Mouse (Mus musculus): ENCODE measurements around the gene Gm38119.

The Gm38119 gene

GRCm38 (mm10) chr3:92738996-92739395 lies at the start of gene Gm38119:
Gene Gm38119 (minus strand): TSS chr3:92739096.
- 75% methylated on average over 1 of the region's 1 CpGs for WGBS

- 82% methylated on average over 1 of the region's 1 CpGs for WGBS
Measured at GRCm38 (mm10) chr3:92778799-92779198, 39.9 kb upstream of the Gm38119 start, which contains the start of gene Lce1i. Gene Lce1i (minus strand): TSS chr3:92778899.

GRCm38 (mm10) chr3:92771573-92771972 lies 32.7 kb upstream of the Gm38119 start:
- 27% methylated on average over 3 of the region's 3 CpGs for WGBS

GRCm38 (mm10) chr3:92764965-92765364 lies 26.1 kb upstream of the Gm38119 start, which contains the start of gene Lce1h:
Gene Lce1h (minus strand): TSS chr3:92765065.
- WGBS = 97% methylated on average over 1 of the region's 1 CpGs

GRCm38 (mm10) chr3:92753197-92753596 lies 14.3 kb upstream of the Gm38119 start:
- WGBS = 43% methylated on average over 3 of the region's 3 CpGs

GRCm38 (mm10) chr3:92752238-92752637 lies 13.3 kb upstream of the Gm38119 start, which contains the start of gene Lce1g:
Gene Lce1g (minus strand): TSS chr3:92752338.
- WGBS = 79% methylated on average over 1 of the region's 1 CpGs

- WGBS = 91% methylated on average over 5 of the region's 5 CpGs
Measured at GRCm38 (mm10) chr3:92722631-92723030, 16.3 kb downstream of the Gm38119 start.

GRCm38 (mm10) chr3:92720250-92720649 lies 18.6 kb downstream of the Gm38119 start, which contains the start of gene Lce1f:
Gene Lce1f (minus strand): TSS chr3:92720350.
- 71% methylated on average over 3 of the region's 3 CpGs for WGBS

- WGBS = 87% methylated on average over 2 of the region's 2 CpGs
Measured at GRCm38 (mm10) chr3:92708974-92709373, 29.9 kb downstream of the Gm38119 start, which contains the start of gene Lce1e. Gene Lce1e (minus strand): TSS chr3:92709074.

GRCm38 (mm10) chr3:92694613-92695012 lies 44.3 kb downstream of the Gm38119 start:
- 23% methylated on average over 1 of the region's 1 CpGs for WGBS

GRCm38 (mm10) chr3:92689154-92689553 lies 49.7 kb downstream of the Gm38119 start:
- 77% methylated on average over 16 of the region's 16 CpGs for WGBS

Data from cerebral cortex, adult 2 months (tissue).